Mouse (Mus musculus): ENCODE measurements around the gene Rbfox1.

- TF ChIP-seq CTCF (IDR thresholded peaks at IDR 0.05; ENCODE audit: control insufficient read depth, insufficient read depth, insufficient read length) (no peak), MAX (IDR thresholded peaks at IDR 0.05) (no peak), MYOG (IDR thresholded peaks at IDR 0.05; ENCODE audit: control insufficient read depth, extremely low read depth, insufficient read length) (no peak), MYOD1 (IDR thresholded peaks at IDR 0.05; ENCODE audit: control insufficient read depth, insufficient read length, low read depth) (no peak), CEBPB (IDR thresholded peaks at IDR 0.05; ENCODE audit: low read depth) (no peak), USF1 (IDR thresholded peaks at IDR 0.05; ENCODE audit: low read depth) (no peak), FOSL1 (IDR thresholded peaks at IDR 0.05; ENCODE audit: insufficient read depth, low read length, poor library complexity, severe bottlenecking) (no peak)
Measured at GRCm38 (mm10) chr16:7149106-7149899, 1264.1 kb downstream of the Rbfox1 start.

Measured in C2C12 (cell line).